Mouse (Mus musculus) cortical plate, adult 2 months (tissue): ENCODE results near the gene Casz1.

ENCODE experiments used
- CTCF ChIP-seq: fragments of 200-500 bp; IDR thresholded peaks from 2 replicates; pipeline ENCODE4 v1.5.1; 2011; ENCODE audit warnings: mild to moderate bottlenecking, control low read depth, low read length; ENCODE audit not compliant: insufficient read depth; ENCODE audit errors: extremely low read depth
- POLR2A ChIP-seq: fragments of 200-500 bp; IDR thresholded peaks from 2 replicates; pipeline ENCODE4 v1.6.1; 2011; ENCODE audit warnings: mild to moderate bottlenecking, low read length, control low read depth; ENCODE audit not compliant: insufficient read depth; ENCODE audit errors: extremely low read depth

DNA sequence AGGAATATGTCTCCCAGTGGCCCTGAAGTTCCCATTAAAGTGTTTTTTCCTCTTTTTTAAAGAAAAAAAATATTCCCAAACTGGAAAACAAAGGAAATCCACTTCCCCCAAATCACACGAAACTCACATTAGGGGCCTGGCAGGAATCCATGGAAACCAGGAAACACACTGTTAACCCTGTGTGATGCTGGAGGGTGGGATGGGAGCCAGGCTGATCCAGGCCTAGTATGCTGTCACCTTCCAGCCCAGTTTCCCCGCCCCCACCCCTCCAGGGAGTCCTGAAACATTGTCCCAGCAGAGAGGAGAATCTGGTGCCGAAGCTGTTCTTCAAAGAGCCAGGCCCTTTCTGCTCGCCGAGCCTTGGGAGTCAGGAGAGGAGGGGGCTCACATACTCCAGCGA, 32.2 kb downstream of the Casz1 start:
- no peak for TF ChIP-seq CTCF
- no peak for TF ChIP-seq POLR2A
